Comparison of ENCODE assay signal across 27 mouse cellular contexts in the genomic region with DNA sequence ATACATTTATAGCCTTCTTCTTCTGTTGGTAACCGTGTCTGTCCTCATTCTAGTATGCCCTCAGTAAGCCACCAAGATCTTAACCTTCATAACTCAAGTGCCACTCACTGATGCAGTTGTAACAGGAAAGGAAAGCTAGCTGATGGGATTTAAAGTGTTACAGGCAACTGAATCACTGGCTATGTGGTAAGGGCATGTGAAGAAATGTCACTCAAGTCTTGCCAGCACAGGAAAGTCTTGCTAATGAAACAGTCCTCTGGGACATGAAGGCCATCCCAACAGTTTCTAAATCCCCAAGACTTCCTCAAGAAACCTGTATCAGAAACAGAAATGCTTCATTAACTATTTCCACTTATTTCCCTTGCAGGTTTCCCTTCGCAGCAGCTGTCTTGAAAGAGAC. TPM values are rescaled to one million over a fixed set of nuclear protein-coding genes. Genes with fewer than 3 reads are reported as not detected.
"Had no signal": no experiment of that assay in that cellular context is flagged by ENCODE, and none has a peak within 500 bp of the region (broad histone marks: within the 10 kb centered on the region; RNA-seq: fewer than 3 reads in every experiment).

No protein-coding gene starts in this region.

- H3K4me2 ChIP-seq: heart, embryonic 12.5 days; hindbrain, embryonic 12.5 days; hindbrain, embryonic 14.5 days; intestine, embryonic 15.5 days; limb, embryonic 12.5 days; liver, embryonic 12.5 days had no signal

- H3K4me1 ChIP-seq: heart, embryonic 10.5 days; heart, embryonic 12.5 days; hindbrain, embryonic 10.5 days; hindbrain, embryonic 12.5 days; intestine, embryonic 15.5 days; limb, embryonic 10.5 days; liver, embryonic 12.5 days had no signal

- ATAC-seq: hindbrain, embryonic 16.5 days; inflammation-experienced regulatory T-cells, adult 6 months; intestine, embryonic 15.5 days; intestine, postnatal 0 days; liver, embryonic 12.5 days had no signal

- H3K9me3 ChIP-seq: heart, embryonic 10.5 days; heart, embryonic 12.5 days; hindbrain, embryonic 10.5 days; hindbrain, embryonic 12.5 days; intestine, embryonic 15.5 days; limb, embryonic 10.5 days; limb, embryonic 12.5 days; liver, embryonic 12.5 days had no signal

- H3K27me3 ChIP-seq: heart, embryonic 12.5 days; hindbrain, embryonic 12.5 days; intestine, embryonic 15.5 days; limb, embryonic 12.5 days; liver, embryonic 12.5 days had no signal

- H3K27ac ChIP-seq: gastrocnemius, adult 2 months; heart, embryonic 10.5 days; hindbrain, embryonic 10.5 days; hindbrain, embryonic 12.5 days; hindbrain, embryonic 14.5 days; intestine, embryonic 15.5 days; layer of hippocampus, adult 2 months; left cerebral cortex, adult 2 months; limb, embryonic 10.5 days; limb, embryonic 12.5 days; liver, embryonic 12.5 days had no signal

- DNase-seq: gastrocnemius, adult 2 months; gastrocnemius, postnatal 10 days; gastrocnemius, postnatal 25 days; heart, adult 18-20 months; heart, postnatal 10 days; heart, postnatal 4 days; kidney, adult 18-20 months; kidney, adult 8-10 months; kidney, postnatal 10 days; kidney, postnatal 25 days; kidney, postnatal 4 days had no signal

- H3K36me3 ChIP-seq: heart, embryonic 10.5 days; heart, embryonic 12.5 days; hindbrain, embryonic 10.5 days; hindbrain, embryonic 12.5 days; intestine, embryonic 15.5 days; limb, embryonic 12.5 days; liver, embryonic 12.5 days had no signal

- H3K4me3 ChIP-seq: gastrocnemius, adult 2 months; heart, embryonic 10.5 days; heart, embryonic 12.5 days; hindbrain, embryonic 10.5 days; hindbrain, embryonic 12.5 days; intestine, embryonic 15.5 days; layer of hippocampus, adult 2 months; left cerebral cortex, adult 2 months; limb, embryonic 10.5 days; limb, embryonic 12.5 days; liver, embryonic 12.5 days had no signal

- H3K9ac ChIP-seq: heart, embryonic 12.5 days; hindbrain, embryonic 12.5 days; hindbrain, embryonic 14.5 days; intestine, embryonic 15.5 days; limb, embryonic 12.5 days; liver, embryonic 12.5 days had no signal

RNA-seq across cellular contexts. Expression of a gene that starts 13.7 kb away (rescaled TPM):
- total RNA-seq: heart, postnatal 25 days; liver, adult 2 months had no signal
- polyA plus RNA-seq: inflammation-experienced regulatory T-cells, adult 6 months; liver, adult 2 months had no signal
